22 mouse cellular contexts compared by ENCODE assay signal in genomic region chr2:94048733-94049470, GRCm38 (mm10). TPM values are rescaled to one million over a fixed set of nuclear protein-coding genes. Genes with fewer than 3 reads are reported as not detected.
DNase-seq lines count a peak whose midpoint lies in the region; ATAC-seq and TF ChIP-seq lines count a peak whose summit lies in the region.
"Had no signal": no experiment of that assay in that cellular context is flagged by ENCODE, and none has a peak within 500 bp of the region (broad histone marks: within the 10 kb centered on the region; RNA-seq: fewer than 3 reads in every experiment).

No protein-coding gene starts in this region.

- H3K36me3 ChIP-seq in embryonic facial prominence, embryonic 12.5 days, result peaks cover 3% of the 10 kb centered on the region; the same call in 1 of the 2 replicates
- H3K36me3 ChIP-seq in forebrain, postnatal 0 days (ENCODE audit: insufficient read depth), result no peaks in the 10 kb centered on the region
- H3K36me3 ChIP-seq in midbrain, postnatal 0 days (ENCODE audit: insufficient read depth, low read length), result no peaks in the 10 kb centered on the region
- H3K36me3 ChIP-seq: liver, embryonic 12.5 days had no signal

- H3K4me1 ChIP-seq in embryonic facial prominence, embryonic 12.5 days, result peaks cover 13% of the 10 kb centered on the region
- peaks cover 27% of the 10 kb centered on the region for H3K4me1 ChIP-seq in forebrain, postnatal 0 days (ENCODE audit: insufficient read depth)
- peaks cover 21% of the 10 kb centered on the region for H3K4me1 ChIP-seq in midbrain, postnatal 0 days (ENCODE audit: insufficient read depth, low read length)
- H3K4me1 ChIP-seq: limb, embryonic 10.5 days; liver, embryonic 12.5 days had no signal

- ATAC-seq in embryonic facial prominence, embryonic 12.5 days (ENCODE audit: insufficient number of reproducible peaks, insufficient read depth, low FRiP score, low TSS enrichment), result peak; percentile 60; the same call in 1 of the 2 replicates
- ATAC-seq in forebrain, postnatal 0 days, result peak; percentile 21; the same call in 1 of the 2 replicates
- 0 out of 2 replicates have a peak, but pooled peaks have one; percentile 41 for ATAC-seq in midbrain, postnatal 0 days (ENCODE audit: low FRiP score)
- ATAC-seq: intestine, postnatal 0 days; liver, embryonic 12.5 days had no signal

- WGBS in embryonic facial prominence, embryonic 12.5 days, result 61% methylated on average over 5 of the region's 5 CpGs
- 52% methylated on average over 5 of the region's 5 CpGs for whole genome bisulfite sequencing in forebrain, postnatal 0 days
- 34% methylated on average over 5 of the region's 5 CpGs for WGBS in midbrain, postnatal 0 days

- H3K27me3 ChIP-seq in embryonic facial prominence, embryonic 12.5 days, result no peaks in the 10 kb centered on the region
- H3K27me3 ChIP-seq in forebrain, postnatal 0 days (ENCODE audit: insufficient read depth, low read length), result no peaks in the 10 kb centered on the region
- no peaks in the 10 kb centered on the region for H3K27me3 ChIP-seq in midbrain, postnatal 0 days (ENCODE audit: insufficient read depth, low read length)
- H3K27me3 ChIP-seq: liver, embryonic 12.5 days had no signal

- DNase-seq in layer of hippocampus, adult 2 months (ENCODE audit: low spot score in 2 of 2), result no peak
- no peak for DNase-seq in layer of hippocampus, adult 9-11 months
- no peak for DNase-seq in forebrain, postnatal 0 days
- DNase-seq in midbrain, postnatal 0 days (ENCODE audit: low spot score), result no peak
- no peak for DNase-seq in right cerebral cortex, postnatal 14 days
- no peak for DNase-seq in layer of hippocampus, postnatal 10 days (ENCODE audit: low spot score in 2 of 2)
- DNase-seq: adrenal gland, postnatal 36 days; gastrocnemius, postnatal 25 days; heart, postnatal 14 days; lung, postnatal 4 days; right cerebral cortex, adult 18-20 months; thymus, adult 2 months had no signal

- H3K27ac ChIP-seq in layer of hippocampus, adult 2 months, result peak overlapping the region; percentile 39
- no peak overlapping the region; the same call in 1 of the 2 replicates for H3K27ac ChIP-seq in embryonic facial prominence, embryonic 12.5 days
- H3K27ac ChIP-seq in forebrain, postnatal 0 days (ENCODE audit: low read depth, low read length), result peak overlapping the region; percentile 69
- peak overlapping the region; percentile 79 for H3K27ac ChIP-seq in midbrain, postnatal 0 days (ENCODE audit: low read depth, low read length)
- H3K27ac ChIP-seq: limb, embryonic 10.5 days; liver, embryonic 12.5 days had no signal

- H3K4me3 ChIP-seq in layer of hippocampus, adult 2 months, result no peak overlapping the region
- no peak overlapping the region for H3K4me3 ChIP-seq in embryonic facial prominence, embryonic 12.5 days
- no peak overlapping the region for H3K4me3 ChIP-seq in forebrain, postnatal 0 days (ENCODE audit: low read depth, low read length)
- no peak overlapping the region for H3K4me3 ChIP-seq in midbrain, postnatal 0 days (ENCODE audit: low read depth, low read length)
- H3K4me3 ChIP-seq: limb, embryonic 10.5 days; liver, embryonic 12.5 days had no signal

- no peaks in the 10 kb centered on the region for H3K9me3 ChIP-seq in embryonic facial prominence, embryonic 12.5 days
- H3K9me3 ChIP-seq in forebrain, postnatal 0 days (ENCODE audit: low read length), result no peaks in the 10 kb centered on the region
- no peaks in the 10 kb centered on the region for H3K9me3 ChIP-seq in midbrain, postnatal 0 days (ENCODE audit: low read length)
- H3K9me3 ChIP-seq: limb, embryonic 10.5 days; liver, embryonic 12.5 days had no signal

- H3K4me2 ChIP-seq in embryonic facial prominence, embryonic 12.5 days (replicated peaks), result no peak overlapping the region
- no peak overlapping the region for H3K4me2 ChIP-seq in forebrain, postnatal 0 days (ENCODE audit: low read depth)
- peak overlapping the region; percentile 9; the same call in 1 of the 2 replicates for H3K4me2 ChIP-seq in midbrain, postnatal 0 days (ENCODE audit: low read depth, low read length, poor library complexity, severe bottlenecking)
- H3K4me2 ChIP-seq: heart, embryonic 11.5 days; liver, embryonic 12.5 days; lung, embryonic 14.5 days had no signal

- TF ChIP-seq CTCF in layer of hippocampus, adult 2 months (conservative IDR thresholded peaks at IDR 0.05), result no peak
- no peak for TF ChIP-seq CTCF in forebrain, postnatal 0 days (IDR thresholded peaks at IDR 0.05; ENCODE audit: low read depth)
- TF ChIP-seq CTCF in midbrain, postnatal 0 days (IDR thresholded peaks at IDR 0.05), result no peak

- no peak overlapping the region for H3K9ac ChIP-seq in embryonic facial prominence, embryonic 12.5 days
- peak overlapping the region; percentile 2; the same call in 1 of the 2 replicates for H3K9ac ChIP-seq in forebrain, postnatal 0 days
- no peak overlapping the region for H3K9ac ChIP-seq in midbrain, postnatal 0 days (replicated peaks; ENCODE audit: low read length, poor library complexity, severe bottlenecking)
- H3K9ac ChIP-seq: liver, embryonic 12.5 days; lung, embryonic 14.5 days had no signal

RNA-seq across cellular contexts. Expression of gene Alkbh3, which starts 38.3 kb away (rescaled TPM):
- total RNA-seq in layer of hippocampus, adult 2 months (2021), result 10 to 100 TPM; 22.7 to 28.1 TPM
- 65.0 and 74.9 TPM in 2 replicates for polyA plus RNA-seq in embryonic facial prominence, embryonic 12.5 days (2016; fragmentation: Nextera tagmentation; extraction: Ambion mirVana)
- 36.2 and 53.1 TPM in 2 replicates for total RNA-seq in forebrain, postnatal 0 days (2014; rRNA removed)
- 46.9 and 47.3 TPM in 2 replicates for polyA plus RNA-seq in forebrain, postnatal 0 days (2015; fragmentation: Nextera tagmentation; extraction: Ambion mirVana)
- total RNA-seq in midbrain, postnatal 0 days (2014; rRNA removed), result 28.6 and 57.3 TPM in 2 replicates
- 45.3 and 52.2 TPM in 2 replicates for polyA plus RNA-seq in midbrain, postnatal 0 days (2015; fragmentation: Nextera tagmentation; extraction: Ambion mirVana)
- 10 to 100 TPM; 22.6 to 26.9 TPM for total RNA-seq in layer of hippocampus, postnatal 10 days (2021)

RNA-seq across cellular contexts. Expression of gene Gm27027, which starts 52.7 kb away (rescaled TPM):
- not detected for total RNA-seq in layer of hippocampus, adult 2 months (2021)
- polyA plus RNA-seq in embryonic facial prominence, embryonic 12.5 days (2016; fragmentation: Nextera tagmentation; extraction: Ambion mirVana), result not detected in 2 replicates
- total RNA-seq in forebrain, postnatal 0 days (2014; rRNA removed), result not detected in 2 replicates
- polyA plus RNA-seq in forebrain, postnatal 0 days (2015; fragmentation: Nextera tagmentation; extraction: Ambion mirVana), result not detected in 2 replicates
- not detected in 2 replicates for total RNA-seq in midbrain, postnatal 0 days (2014; rRNA removed)
- not detected in 2 replicates for polyA plus RNA-seq in midbrain, postnatal 0 days (2015; fragmentation: Nextera tagmentation; extraction: Ambion mirVana)
- not detected for total RNA-seq in layer of hippocampus, postnatal 10 days (2021)
- total RNA-seq: adrenal gland, postnatal 36 days; ES-E14; gastrocnemius, postnatal 25 days; heart, postnatal 14 days; neutrophil, adult 5-6 weeks had no signal
- polyA plus RNA-seq: frontal cortex, adult 2 months; heart, embryonic 11.5 days; intestine, postnatal 0 days; kidney, embryonic 16.5 days; limb, embryonic 10.5 days; liver, embryonic 12.5 days; lung, embryonic 14.5 days; thymus, adult 2 months had no signal
